Mouse (Mus musculus) kidney, postnatal 36 days (tissue): ENCODE data around the gene Rps18.
"Not testable (repeated sequence)": the region's sequence is repeated elsewhere in the genome, so short reads cannot be mapped to it uniquely, and the experiment has no call there.

ENCODE experiments used
- DNase-seq, 2 experiments: peaks; one replicate each; pipeline ENCODE4 v3.0.0; 2021 to 2022; ENCODE audit warnings: mixed read lengths in 2 of 2

Rps18 gene

DNA sequence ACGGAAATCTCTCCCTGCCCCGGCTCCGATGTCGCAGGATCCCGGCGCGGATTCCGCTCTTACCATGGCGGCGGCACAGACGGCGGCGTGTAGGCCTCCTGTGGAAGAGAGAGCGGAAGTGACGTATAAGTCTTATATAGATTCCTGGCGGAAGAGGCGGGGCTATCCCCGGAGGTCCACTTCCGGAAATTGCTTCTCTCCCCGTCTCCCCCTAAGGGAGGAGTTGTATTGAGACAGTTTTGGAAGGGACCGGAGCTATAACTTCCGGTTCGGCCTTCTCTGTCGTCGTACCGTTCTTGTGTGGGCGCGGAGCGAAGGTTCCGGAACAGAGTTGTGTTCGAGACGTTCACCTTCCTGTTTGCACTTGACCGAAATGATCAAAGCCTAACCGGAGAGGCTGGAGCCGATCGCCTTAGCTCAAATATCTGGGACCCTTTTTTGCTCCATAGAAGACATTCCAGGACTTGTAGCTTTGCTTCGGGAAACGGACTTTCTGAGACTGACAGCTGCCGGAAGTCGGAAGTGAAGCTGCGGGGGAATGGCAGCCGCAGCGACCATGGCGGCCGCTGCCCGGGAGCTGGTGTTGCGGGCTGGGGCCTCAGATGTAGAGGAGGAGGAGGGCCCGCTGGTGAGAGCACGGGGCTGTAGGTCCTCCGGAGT, at the start of gene Rps18, which contains the start of gene Vps52:
TSS of gene Rps18 (minus strand) at position 447 of the 660 bp plus-strand sequence.
TSS of gene Vps52 (plus strand) at position 258 of the 660 bp plus-strand sequence.
- peak; percentile 95 to 97 for DNase-seq

DNA sequence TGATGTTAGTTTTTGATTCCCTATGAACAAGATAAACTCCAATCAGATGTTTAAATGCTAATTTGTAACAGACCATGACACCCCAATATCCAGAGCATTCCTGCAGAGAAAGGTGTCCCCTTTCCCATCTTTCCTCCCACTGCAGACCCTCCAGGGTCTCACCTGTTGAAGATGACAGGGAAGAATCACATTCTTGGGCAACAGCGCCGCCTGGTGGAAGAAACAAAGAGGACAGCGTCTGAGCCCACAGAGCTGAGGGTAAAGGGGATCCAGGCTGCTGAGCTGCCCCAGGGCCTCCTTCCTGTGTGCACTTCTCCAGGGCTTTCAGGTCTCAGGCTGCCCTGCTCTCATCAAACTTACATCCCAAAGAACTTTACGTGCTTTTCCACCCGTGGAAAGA, 47.6 kb upstream of the Rps18 start:
- peak in 1 of 2 experiments; percentile 72 for DNase-seq

DNA sequence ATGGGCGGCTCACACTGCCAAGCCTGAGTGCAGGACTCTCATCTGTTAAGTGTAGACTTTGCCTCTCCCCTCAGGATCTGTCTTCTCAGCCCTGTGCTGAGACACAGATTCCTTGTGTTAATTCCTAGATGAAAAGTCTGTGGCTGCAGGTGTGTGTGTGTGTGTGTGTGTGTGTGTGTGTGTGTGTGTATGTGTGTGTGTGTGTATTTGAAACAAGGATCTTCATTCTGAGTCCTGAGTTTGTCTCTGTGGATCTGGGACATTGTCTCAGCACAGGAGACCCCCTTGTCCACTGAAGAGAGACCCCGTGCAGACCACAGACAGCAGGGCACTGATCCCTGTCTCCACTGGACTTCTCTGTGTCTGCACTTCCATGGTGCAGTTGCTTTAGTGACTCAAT, 45.0 kb upstream of the Rps18 start:
- DNase-seq, result not testable (repeated sequence)

DNA sequence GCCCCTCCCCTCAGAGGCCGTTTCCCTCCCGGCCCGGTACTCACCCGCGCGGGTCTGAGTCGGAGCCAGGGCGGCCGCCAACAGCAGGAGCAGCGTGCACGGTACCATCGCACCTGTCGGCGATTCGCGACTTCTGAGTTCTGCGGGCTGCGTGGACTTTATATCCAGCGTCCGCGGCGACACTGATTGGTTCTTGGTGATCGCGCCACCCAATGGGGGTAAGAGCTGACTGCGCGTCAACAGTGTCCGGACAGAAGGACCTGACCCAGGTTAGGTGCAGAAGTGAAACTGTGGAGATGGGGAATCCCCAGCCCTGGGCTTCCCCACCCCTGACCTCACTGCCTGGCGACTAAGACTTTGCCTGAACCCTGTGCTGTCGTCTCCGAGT, 44.3 kb upstream of the Rps18 start, which contains the start of gene H2-K1:
TSS of gene H2-K1 (minus strand) at position 198 of the 388 bp plus-strand sequence.
- DNase-seq, result peak; percentile 95 to 96

DNA sequence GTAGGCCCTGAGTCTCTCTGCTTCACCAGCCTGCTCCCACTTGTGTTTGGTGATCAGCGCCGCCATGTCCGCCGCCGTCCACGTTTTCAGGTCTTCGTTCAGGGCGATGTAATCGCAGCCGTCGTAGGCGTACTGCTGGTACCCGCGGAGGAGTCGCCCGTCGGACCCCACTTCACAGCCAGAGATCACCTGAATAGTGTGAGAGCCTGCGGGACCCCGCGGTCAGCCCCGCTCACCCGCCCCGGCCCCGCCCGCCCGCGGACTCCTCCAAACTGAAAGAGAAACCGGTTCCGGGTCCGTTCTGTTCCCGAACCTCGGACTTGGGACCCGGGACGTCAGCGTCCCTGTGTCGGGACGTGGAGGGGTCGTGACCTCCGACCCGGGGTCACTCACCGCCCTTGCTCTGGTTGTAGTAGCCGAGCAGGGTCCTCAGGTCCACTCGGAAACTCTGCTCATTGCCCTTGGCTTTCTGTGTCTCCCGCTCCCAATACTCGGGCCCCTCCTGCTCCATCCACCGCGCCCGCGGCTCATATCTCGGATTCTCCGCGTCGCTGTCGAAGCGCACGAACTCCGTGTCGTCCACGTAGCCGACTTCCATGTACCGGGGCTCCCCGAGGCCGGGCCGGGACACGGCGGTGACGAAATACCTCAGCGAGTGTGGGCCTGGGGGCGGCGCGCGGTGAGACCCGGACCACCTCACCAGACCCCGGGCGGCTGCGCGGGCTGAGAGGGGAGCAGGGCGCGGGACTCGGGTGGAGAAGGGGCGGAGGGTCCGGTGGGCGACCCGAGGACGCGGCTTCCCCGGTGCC, 43.7 kb upstream of the Rps18 start:
- DNase-seq, result peak; percentile 51 to 75

DNA sequence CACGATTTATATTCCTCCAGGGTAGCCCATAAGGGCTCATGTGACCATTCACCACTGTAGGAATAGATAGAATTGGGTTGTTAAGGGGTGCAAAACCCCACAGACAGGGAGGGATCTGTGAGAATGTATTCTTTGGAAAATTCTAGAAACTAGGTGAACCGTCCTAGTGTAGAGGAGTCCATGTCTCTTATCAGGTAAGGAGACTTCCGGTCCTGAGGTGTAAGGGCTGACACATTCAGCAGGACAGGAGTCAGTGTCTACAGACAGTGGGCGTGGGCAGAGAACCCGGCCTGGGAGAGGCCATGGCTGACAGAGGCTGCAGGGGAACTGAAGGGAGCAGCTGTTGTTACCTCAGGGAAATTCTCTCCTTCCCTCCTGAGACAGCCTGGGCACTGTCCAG, 42.9 kb upstream of the Rps18 start:
- not testable (repeated sequence) for DNase-seq

DNA sequence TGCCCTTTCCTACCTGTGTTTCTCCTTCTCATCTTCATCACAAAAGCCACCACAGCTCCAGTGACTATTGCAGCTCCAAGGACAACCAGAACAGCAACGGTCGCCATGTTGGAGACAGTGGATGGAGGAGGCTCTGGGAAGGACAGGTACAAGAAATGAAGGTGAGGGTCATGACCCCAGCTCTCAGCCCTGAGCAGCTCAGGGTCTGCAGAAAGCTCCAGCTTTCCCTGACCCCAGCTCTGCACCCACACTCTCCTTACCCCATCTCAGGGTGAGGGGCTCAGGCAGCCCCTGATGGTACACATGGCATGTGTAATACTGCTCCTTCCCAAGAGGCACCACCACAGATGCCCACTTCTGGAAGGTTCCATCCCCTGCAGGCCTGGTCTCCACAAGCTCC, 41.2 kb upstream of the Rps18 start:
- DNase-seq, result not testable (repeated sequence)

DNA sequence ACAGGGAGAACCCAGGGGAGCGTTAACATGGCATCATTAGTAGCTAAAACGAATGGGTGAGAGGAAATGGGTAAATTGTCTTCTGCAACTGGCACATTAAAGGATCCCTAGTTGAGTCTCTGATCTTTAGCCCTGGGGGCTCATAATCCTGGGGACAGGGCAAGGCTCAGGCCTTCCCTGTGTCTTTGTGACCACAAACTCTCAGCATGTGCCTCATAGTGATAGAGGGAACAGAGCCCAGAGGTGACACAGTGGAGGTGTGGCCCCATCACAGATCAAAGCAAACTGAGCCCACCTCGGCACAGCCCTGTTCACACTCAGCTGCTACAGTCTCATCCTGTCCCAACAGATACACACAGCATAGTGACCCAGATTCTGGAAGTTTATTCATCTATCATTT, 39.9 kb upstream of the Rps18 start:
- no peak for DNase-seq

DNA sequence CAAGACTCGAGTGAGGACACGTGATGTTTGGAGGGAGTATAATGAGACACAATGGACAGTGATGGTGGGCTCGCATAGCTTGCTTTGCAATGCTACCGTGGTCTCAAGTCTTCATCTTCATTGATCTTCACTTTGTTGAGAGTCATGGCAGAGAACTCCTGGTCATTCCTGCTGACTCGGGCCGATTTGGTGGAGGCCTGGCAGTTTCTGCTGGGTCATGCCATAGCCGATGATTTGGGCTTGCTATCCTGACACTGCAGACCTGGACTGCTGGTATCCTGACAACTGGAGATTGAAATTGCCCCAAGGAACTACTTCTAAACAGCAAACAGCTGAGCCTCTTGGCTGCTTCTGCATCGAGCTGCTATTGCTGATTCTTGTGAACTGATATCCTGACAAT, 39.2 kb upstream of the Rps18 start:
- DNase-seq, result no peak

DNA sequence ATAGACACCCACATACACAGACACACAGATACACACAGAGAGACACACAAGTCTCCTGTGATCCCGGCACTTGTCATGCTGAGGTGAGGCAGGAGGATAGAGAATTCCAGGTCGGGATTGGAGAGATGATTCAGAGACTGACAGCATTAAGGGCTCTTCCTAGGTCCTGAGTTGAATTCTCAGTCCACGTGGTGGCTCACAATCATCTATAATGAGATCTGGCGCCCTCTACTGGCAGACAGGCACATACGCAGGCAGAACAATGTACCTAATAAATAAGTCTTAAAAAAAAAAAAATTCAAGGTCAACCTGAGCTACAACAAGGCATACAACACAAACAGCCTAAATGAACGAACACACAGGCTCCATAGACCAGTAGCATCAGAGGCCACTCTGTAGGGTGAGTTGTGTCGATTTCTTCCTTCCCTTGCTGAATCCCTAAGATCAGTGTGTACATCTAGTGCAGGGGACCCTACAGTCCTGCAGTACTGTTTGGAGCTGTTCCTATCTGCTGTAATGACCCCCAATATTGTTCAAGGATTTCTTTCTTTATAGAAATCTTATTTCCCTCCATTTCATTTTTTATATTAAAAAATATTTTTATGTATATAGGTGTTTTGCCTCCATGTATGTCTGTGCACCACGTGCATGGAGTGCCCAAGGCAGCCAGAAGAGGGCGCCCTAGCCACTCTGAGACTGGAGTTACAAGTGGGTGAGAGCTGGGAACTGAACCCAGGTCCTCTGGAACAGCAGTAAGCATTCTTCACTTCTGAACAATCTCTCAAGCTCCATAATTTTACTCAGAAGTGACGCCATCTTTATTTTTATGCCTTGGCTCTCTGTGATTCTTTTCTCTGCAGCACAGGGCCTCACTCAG, 36.2 kb upstream of the Rps18 start:
- DNase-seq, result peak; percentile 69 to 82

DNA sequence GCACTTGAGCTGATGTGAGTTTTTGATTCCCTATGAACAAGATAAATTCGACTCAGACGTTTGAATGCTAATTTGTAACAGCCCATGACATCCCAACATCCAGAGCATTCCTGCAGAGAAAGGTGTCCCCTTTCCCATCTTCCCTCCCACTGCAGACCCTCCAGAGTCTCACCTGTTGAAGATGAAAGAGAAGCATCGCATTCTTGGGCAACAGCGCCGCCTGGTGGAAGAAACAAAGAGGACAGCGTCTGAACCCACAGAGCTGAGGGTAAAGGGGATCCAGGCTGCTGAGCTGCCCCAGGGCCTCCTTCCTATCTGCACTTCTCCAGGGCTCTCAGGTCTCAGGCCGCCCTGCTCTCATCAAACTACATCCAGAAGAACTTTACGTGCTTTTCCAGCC, 26.3 kb upstream of the Rps18 start:
- DNase-seq, result peak; percentile 57 to 85

DNA sequence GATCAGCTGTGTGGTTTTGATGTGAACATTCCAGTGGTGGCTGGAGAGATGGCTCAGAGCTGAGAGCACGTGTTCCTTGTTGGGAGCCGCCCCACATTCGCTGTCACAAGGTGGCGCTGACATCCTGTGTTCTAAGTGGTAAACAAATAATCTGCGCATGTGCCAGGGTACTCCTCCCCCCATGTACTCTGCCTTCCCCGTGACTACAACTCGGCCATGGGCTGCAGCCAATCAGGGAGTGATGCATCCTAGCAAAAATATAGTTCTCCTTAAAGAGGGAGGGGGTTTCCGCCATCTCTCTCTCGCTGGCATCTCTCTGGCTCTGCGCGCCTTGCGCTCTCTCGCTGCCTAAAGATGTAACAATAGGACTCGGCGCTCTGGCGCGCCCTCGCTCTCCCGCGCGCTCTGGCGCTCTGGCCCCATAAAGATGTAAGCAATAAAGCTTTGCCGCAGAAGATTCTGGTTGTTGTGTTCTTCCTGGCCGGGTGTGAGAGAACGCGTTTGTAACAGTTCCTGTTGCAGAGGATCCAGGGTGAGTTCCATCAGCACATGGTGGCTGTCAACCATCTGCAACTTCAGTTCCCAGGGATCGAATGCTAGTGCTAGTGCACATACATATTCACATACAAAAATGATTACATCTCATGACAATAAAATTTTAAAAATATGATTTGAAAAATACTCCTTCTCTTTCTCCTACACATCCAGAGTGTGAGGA, 25.6 kb upstream of the Rps18 start:
- peak; percentile 93 to 96 for DNase-seq

DNA sequence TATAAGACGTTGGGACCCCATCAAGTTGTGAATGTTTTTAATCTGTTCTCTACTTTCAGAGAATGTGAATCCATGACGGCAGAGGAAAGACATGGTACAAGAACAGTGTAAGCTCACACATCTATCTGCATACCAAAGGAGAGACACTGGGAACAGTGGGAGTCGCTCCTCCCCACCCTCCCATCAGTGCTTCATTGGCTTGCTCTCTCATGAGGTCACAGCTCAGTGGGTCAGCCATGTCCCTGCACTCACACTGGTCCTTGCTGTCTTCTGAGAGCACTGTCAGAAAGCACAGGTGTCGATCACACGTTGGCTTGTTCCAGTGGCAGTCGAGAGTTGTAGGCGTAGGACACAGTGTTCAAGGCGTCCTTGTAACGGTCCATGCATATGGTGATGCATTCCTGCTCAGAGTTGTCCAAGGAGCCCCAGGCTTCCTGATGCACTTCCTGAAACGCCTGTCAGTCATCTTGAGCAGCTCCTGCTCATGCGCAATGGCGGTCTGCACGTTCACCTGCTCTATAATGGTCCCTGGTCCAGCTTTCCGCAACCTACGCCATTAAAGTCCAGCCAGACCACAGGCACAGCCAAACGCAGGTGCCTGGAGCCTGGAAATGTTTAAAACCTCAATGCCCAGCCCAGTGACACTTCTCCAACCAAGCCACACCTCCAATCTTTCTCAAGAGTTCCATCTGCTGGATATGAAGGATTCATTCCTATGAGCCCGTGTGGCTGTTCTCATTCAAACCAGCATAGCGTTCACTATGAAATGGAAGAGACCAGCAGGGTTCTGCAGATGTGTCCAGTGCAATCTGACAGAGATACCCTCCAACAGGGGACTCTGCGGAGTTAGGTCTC, 24.6 kb upstream of the Rps18 start:
- DNase-seq, result no peak

DNA sequence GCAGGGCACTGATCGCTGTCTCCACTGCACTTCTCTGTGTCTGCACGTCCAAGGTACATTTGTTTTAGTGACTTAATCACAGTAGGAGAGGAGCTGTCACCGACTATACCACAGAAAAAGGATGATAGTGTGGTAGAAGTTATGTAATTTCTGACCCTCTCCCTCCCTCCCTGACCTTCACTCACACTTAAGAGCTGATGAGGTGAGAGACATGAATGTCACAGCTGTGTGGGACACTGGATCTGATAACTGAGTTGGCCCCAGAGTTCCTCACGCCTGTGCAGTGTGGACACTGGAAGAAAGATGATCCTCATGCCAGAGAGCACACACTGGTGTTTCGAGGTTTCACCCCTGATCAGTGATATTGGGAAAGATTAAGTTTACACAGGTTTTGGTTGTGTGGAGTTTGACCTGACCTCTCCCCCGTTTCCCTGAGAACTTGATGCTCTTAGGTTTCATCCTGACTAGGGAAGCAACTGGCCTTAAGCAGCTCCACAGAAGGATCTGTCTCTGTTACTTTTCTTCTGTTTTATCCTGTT, 23.8 kb upstream of the Rps18 start:
- no peak for DNase-seq

DNA sequence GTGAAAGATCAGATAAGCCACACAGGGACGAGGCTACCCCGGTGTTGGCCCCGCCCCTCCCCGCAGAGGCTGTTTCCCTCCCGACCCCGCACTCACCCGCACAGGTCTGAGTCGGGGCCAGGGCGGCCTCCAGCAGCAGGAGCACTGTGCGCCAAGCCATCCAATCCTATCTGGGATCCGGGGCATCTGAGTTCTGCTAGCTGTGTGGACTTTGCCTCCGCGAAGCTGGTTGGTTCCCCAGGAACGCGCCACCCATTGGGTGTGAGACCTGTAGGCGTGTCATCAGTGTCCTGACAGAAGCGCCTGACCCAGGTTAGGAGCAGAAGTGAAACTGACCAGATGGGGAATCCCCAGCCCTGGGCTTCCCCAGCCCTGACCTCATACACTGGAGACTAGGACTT, 22.8 kb upstream of the Rps18 start:
- peak; percentile 91 to 96 for DNase-seq

DNA sequence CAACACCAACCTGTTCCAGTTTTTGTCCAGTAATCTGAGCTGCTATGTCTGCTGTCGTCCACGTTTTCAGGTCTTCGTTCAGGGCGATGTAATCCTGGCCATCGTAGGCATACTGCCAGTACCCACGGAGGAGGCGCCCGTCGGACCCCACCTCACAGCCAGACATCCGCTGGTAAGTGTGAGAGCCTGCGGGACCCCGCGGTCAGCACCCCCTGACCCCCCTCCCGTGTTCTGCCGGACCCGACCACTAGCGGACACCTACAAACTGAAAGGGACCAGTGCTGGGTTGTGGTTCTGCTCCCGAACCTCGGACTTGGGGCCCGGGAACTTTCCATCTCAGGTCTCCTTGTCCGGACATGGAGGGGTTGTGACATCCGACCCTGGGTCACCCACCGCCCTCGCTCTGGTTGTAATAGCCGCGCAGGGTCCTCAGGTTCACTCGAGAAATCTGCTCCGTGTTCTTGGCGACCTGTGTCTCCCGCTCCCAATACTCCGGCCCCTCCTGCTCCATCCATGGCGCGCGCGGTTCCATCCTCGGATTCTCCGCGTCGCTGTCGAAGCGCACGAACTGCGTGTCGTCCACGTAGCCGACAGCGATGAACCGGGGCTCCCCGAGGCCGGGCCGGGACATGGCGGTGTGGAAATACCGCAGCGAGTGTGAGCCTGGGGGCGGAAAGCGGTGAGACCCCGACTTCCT, 22.2 kb upstream of the Rps18 start:
- DNase-seq, result no peak

DNA sequence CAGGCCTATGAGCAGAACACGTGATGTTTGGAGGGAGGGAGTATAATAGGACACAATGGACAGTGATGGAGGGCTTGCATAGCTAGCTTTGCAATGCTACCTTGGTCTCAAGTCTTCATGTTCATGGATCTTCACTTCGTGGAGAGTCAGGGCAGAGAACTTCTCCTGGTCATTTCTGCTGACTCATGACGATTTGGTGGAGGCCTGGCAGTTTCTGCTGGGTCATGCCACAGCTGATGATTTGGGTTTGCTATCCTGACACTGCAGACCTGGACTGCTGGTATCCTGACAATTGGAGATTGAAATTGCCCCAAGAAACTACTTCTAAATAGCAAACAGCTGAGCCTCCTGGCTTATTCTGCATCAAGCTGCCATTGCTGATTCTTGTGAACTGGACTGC, 17.8 kb upstream of the Rps18 start:
- DNase-seq, result no peak

DNA sequence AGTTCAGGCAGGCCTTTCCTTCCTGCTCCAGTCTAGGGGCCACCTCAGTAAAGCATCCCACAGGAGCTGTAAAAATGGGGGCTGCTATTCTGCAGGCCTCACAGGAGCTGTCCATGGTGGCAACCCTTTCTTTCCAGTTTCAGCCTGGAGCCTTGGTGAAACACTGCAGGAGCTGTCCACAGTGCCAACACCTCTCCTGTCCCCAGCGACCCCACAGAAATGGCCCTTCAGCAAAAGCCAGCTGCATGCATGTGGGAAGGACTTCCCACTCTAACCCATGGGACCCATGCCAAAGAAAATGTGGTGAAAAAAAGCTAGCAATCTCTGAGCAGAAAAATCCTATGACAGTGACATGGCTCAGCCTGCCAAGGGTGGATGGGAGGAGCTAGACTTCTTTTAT, 16.9 kb upstream of the Rps18 start:
- DNase-seq, result peak in 1 of 2 experiments; percentile 56

DNA sequence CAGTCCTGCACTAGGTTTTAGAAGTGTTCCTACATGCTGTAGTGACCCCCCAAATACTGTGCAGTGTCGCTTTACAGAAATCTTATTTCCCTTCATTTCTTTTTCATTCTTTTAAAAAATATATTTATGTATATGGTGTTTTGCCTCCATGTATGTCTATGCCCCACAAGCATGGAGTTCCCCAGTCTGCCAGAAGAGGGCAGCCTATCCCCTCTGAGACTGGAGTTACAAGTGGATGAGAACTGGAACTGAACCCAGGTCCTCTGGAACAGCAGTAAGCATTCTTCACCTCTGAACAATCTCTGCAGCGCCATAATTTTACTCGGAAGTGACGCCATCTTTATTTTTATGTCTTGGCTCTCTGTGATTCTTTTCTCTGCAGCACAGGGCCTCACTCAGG, 13.6 kb upstream of the Rps18 start:
- no peak for DNase-seq

DNA sequence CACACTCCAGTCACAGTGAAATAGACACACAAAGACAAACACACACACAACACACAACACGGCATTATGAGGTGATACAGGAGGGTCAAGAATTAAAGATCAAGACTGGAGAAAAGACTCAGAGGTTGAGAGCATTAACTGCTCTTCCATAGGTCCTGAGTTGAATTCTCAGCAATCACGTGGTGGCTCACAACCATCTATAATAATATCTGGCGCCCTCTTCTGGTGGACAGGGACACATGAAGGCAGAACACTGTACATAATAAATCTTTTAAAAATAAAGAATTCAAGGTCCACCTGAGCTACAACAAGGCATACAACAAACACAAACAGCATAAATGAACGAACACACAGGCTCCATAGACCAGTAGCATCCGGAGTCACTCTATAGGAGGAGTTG, 13.1 kb upstream of the Rps18 start:
- peak; percentile 55 to 70 for DNase-seq

DNA sequence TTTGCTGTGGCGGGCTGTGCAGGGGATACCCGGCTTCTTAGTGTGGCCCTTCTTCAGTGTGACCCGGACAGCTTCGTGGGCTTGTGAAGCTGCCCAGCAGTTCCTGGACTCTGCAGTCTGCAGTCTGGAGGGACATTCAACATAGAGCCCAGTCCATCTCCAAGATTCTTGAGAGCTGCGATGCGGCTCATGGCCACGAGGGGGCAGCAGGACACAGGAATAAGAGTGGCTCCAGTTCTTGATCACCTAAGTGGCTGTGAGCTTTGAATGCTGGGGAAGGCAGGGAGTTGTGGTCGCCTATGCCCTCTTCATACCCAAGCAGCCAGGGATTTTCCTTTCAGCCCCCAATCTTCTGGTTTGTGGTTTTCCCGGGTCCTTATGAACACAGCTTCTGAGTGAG, 12.7 kb upstream of the Rps18 start:
- DNase-seq, result peak; percentile 86 to 89
